Mouse (Mus musculus) lung, adult 2 months (tissue): ENCODE measurements around the gene Cntfr.

ENCODE experiments used
- CTCF ChIP-seq: fragments of 200-500 bp; IDR thresholded peaks from 2 replicates; pipeline ENCODE4 v1.5.1; 2011; ENCODE audit warnings: mild to moderate bottlenecking, low read length, control low read depth; ENCODE audit not compliant: insufficient read depth
- POLR2A ChIP-seq: fragments of 200-500 bp; IDR thresholded peaks from 2 replicates; pipeline ENCODE4 v1.6.1; 2011; ENCODE audit warnings: low read depth, mild to moderate bottlenecking, control low read depth, low read length, borderline replicate concordance; ENCODE audit errors: extremely low read depth

GRCm38 (mm10) chr4:41636366-41636765 lies 60.5 kb downstream of the Cntfr start:
- TF ChIP-seq CTCF (no peak), POLR2A (no peak)
